Mouse (Mus musculus) ES-E14 (cell line): ENCODE results near the gene Rnd1.

Experiments used
- HCFC1 ChIP-seq: IDR thresholded peaks from 2 replicates; pipeline ENCODE4 v1.6.1; 2012; ENCODE audit warnings: low read length, inconsistent platforms, borderline replicate concordance; ENCODE audit not compliant: insufficient read depth
- ZC3H11A ChIP-seq: IDR thresholded peaks from 2 replicates; pipeline ENCODE4 v1.6.1; 2012; ENCODE audit warnings: low read depth, mild to moderate bottlenecking, inconsistent platforms, low read length, borderline replicate concordance

- TF ChIP-seq ZC3H11A (no peak), HCFC1 (no peak)
Observed at GRCm38 (mm10) chr15:98681633-98682032, 4.4 kb upstream of the Rnd1 start.
